Mouse (Mus musculus) C2C12 (cell line): ENCODE results near the gene Prl8a9. TPM values are rescaled to one million over a fixed set of nuclear protein-coding genes. Genes with fewer than 3 reads are reported as not detected.

Experiments used
- H3K27me3 ChIP-seq: one replicate; pipeline ENCODE4 v1.6.1; 2011; ENCODE audit not compliant: control insufficient read depth, insufficient read depth, insufficient read length
- H3K36me3 ChIP-seq: one replicate; pipeline ENCODE4 v1.6.1; 2011; ENCODE audit not compliant: control insufficient read depth, insufficient read depth
- H3K4me3 ChIP-seq: one replicate; pipeline ENCODE4 v1.5.1; 2011; ENCODE audit warnings: mild to moderate bottlenecking, control low read depth; ENCODE audit not compliant: poor library complexity, insufficient read depth, severe bottlenecking
- H3K79me2 ChIP-seq: one replicate; pipeline ENCODE4 v1.6.1; 2011; ENCODE audit not compliant: control insufficient read depth, insufficient read depth
- H3K79me3 ChIP-seq: one replicate; pipeline ENCODE4 v1.6.1; 2011; ENCODE audit warnings: low read depth, control low read depth
- H3ac ChIP-seq: one replicate; pipeline ENCODE3; 2011; ENCODE audit warnings: low read depth; ENCODE audit not compliant: control insufficient read depth, insufficient read length
- CEBPB ChIP-seq: IDR thresholded peaks from one replicate; pipeline ENCODE4 v1.6.1; 2011; ENCODE audit warnings: low read depth, mild to moderate bottlenecking, control low read depth, moderate library complexity
- CTCF ChIP-seq: IDR thresholded peaks from one replicate; pipeline ENCODE4 v1.5.1; 2011; ENCODE audit not compliant: control insufficient read depth, insufficient read depth, insufficient read length
- FOSL1 ChIP-seq: IDR thresholded peaks from one replicate; pipeline ENCODE4 v1.8.0; 2011; ENCODE audit warnings: mild to moderate bottlenecking, low read length; ENCODE audit not compliant: poor library complexity, insufficient read depth, severe bottlenecking
- MAX ChIP-seq: IDR thresholded peaks from one replicate; pipeline ENCODE4 v1.6.1; 2011; ENCODE audit warnings: mild to moderate bottlenecking, control low read depth
- MYOD1 ChIP-seq: IDR thresholded peaks from one replicate; pipeline ENCODE4 v1.6.1; 2011; ENCODE audit warnings: low read depth; ENCODE audit not compliant: control insufficient read depth, insufficient read length
- MYOG ChIP-seq: IDR thresholded peaks from one replicate; pipeline ENCODE4 v1.6.1; 2011; ENCODE audit not compliant: control insufficient read depth, insufficient read length; ENCODE audit errors: extremely low read depth
- USF1 ChIP-seq: IDR thresholded peaks from one replicate; pipeline ENCODE4 v1.6.1; 2011; ENCODE audit warnings: low read depth, mild to moderate bottlenecking, control low read depth, moderate library complexity
- long read RNA-seq, 2 experiments: library from polyadenylated mRNA; unstranded; transcript quantifications; one replicate each; pipeline ENCODE4 v2.0.0; 2019 to 2020
- polyA plus RNA-seq: library from polyadenylated mRNA; unstranded; fragments of >200 nt; fragmentation: generic; extraction: Trizol; gene quantifications from one replicate; pipeline ENCODE4 v1.2.1, GENCODE M21; 2012; ENCODE audit warnings: missing spikeins

Prl8a9 gene
- polyA plus RNA-seq, result not detected
- long read RNA-seq, experiment 1, result 0 reads
- long read RNA-seq, experiment 2, result 0 reads

- H3K27me3 ChIP-seq, result no peaks in the 10 kb centered on the region
- H3K4me3 ChIP-seq, result no peak within 1 kb of the TSS
- H3K79me3 ChIP-seq, result no peaks in the 10 kb centered on the region
- no peaks in the 10 kb centered on the region for H3K36me3 ChIP-seq
- TF ChIP-seq FOSL1 (no peak), USF1 (no peak), MYOD1 (no peak), CTCF (no peak), MYOG (no peak), MAX (no peak), CEBPB (no peak)
- no peaks in the 10 kb centered on the region for H3K79me2 ChIP-seq
- no peak within 1 kb of the TSS for H3ac ChIP-seq
These were observed at the start of gene Prl8a9 for GRCm38 (mm10) chr13:27564506-27564905. Gene Prl8a9 (minus strand): TSS chr13:27564606.

GRCm38 (mm10) chr13:27610482-27610881 is 46.1 kb upstream of the Prl8a9 start, which contains the start of gene Prl7b1:
Gene Prl7b1 (minus strand): TSS chr13:27610582.
- Histone ChIP-seq H3K27me3 (no peaks in the 10 kb centered on the region), H3K36me3 (no peaks in the 10 kb centered on the region), H3K79me2 (no peaks in the 10 kb centered on the region), H3ac (no peak within 1 kb of the TSS), H3K4me3 (no peak within 1 kb of the TSS), H3K79me3 (no peaks in the 10 kb centered on the region)
- no peak for TF ChIP-seq MAX
- no peak for TF ChIP-seq FOSL1
- TF ChIP-seq MYOG, result no peak
- no peak for TF ChIP-seq USF1
- no peak for TF ChIP-seq CEBPB
- TF ChIP-seq CTCF, result no peak
- no peak for TF ChIP-seq MYOD1

- Histone ChIP-seq H3K79me2 (no peaks in the 10 kb centered on the region), H3K79me3 (no peaks in the 10 kb centered on the region), H3K4me3 (no peak within 1 kb of the TSS), H3K27me3 (no peaks in the 10 kb centered on the region), H3K36me3 (no peaks in the 10 kb centered on the region), H3ac (no peak within 1 kb of the TSS)
- TF ChIP-seq MYOD1 (no peak), CEBPB (no peak), FOSL1 (no peak), MAX (no peak), MYOG (no peak), USF1 (no peak), CTCF (no peak)
These were observed 17.7 kb upstream of the Prl8a9 start, which contains the start of gene Prl8a1 for GRCm38 (mm10) chr13:27582071-27582470. Gene Prl8a1 (minus strand): TSS chr13:27582171.

GRCm38 (mm10) chr13:27553336-27553735 is 11.1 kb downstream of the Prl8a9 start:
- H3K79me3 ChIP-seq, result no peaks in the 10 kb centered on the region
- H3K4me3 ChIP-seq, result no peak overlapping the region
- no peaks in the 10 kb centered on the region for H3K79me2 ChIP-seq
- H3K36me3 ChIP-seq, result no peaks in the 10 kb centered on the region
- no peak overlapping the region for H3ac ChIP-seq
- TF ChIP-seq USF1 (peak; percentile 53), FOSL1 (no peak)
- no peaks in the 10 kb centered on the region for H3K27me3 ChIP-seq

GRCm38 (mm10) chr13:27523156-27523555 is 41.2 kb downstream of the Prl8a9 start:
- no peak overlapping the region for H3K4me3 ChIP-seq
- H3K27me3 ChIP-seq, result no peaks in the 10 kb centered on the region
- H3K36me3 ChIP-seq, result no peaks in the 10 kb centered on the region
- no peaks in the 10 kb centered on the region for H3K79me2 ChIP-seq
- TF ChIP-seq MAX (no peak), MYOD1 (no peak), USF1 (no peak), CTCF (no peak), CEBPB (no peak), MYOG (no peak), FOSL1 (no peak)
- no peaks in the 10 kb centered on the region for H3K79me3 ChIP-seq
- H3ac ChIP-seq, result no peak overlapping the region

GRCm38 (mm10) chr13:27513117-27513516 is 51.3 kb downstream of the Prl8a9 start, which contains the start of gene Prl8a8:
Gene Prl8a8 (minus strand): TSS chr13:27513217.
- Histone ChIP-seq H3K79me3 (no peaks in the 10 kb centered on the region), H3K4me3 (no peak within 1 kb of the TSS), H3K79me2 (no peaks in the 10 kb centered on the region), H3K36me3 (no peaks in the 10 kb centered on the region), H3ac (no peak within 1 kb of the TSS), H3K27me3 (no peaks in the 10 kb centered on the region)
- no peak for TF ChIP-seq MAX
- no peak for TF ChIP-seq CEBPB
- TF ChIP-seq CTCF, result no peak
- TF ChIP-seq FOSL1, result no peak
- TF ChIP-seq MYOG, result no peak
- no peak for TF ChIP-seq USF1
- no peak for TF ChIP-seq MYOD1
